Mouse (Mus musculus) brain, embryonic 14.5 days (tissue): Measurements from ENCODE around the gene Zbtb37.

Experiments
- CTCF ChIP-seq: fragments of 200-500 bp; IDR thresholded peaks from 2 replicates; pipeline ENCODE4 v1.5.1; 2012; ENCODE audit warnings: inconsistent platforms, mild to moderate bottlenecking, moderate library complexity, borderline replicate concordance; ENCODE audit not compliant: insufficient read depth, insufficient read length; ENCODE audit errors: extremely low read depth
- POLR2A ChIP-seq: fragments of 200-500 bp; IDR thresholded peaks from 2 replicates; pipeline ENCODE4 v1.6.1; 2012; ENCODE audit warnings: mild to moderate bottlenecking, inconsistent platforms, borderline replicate concordance; ENCODE audit not compliant: poor library complexity, insufficient read depth, insufficient read length, severe bottlenecking; ENCODE audit errors: extremely low read depth

DNA sequence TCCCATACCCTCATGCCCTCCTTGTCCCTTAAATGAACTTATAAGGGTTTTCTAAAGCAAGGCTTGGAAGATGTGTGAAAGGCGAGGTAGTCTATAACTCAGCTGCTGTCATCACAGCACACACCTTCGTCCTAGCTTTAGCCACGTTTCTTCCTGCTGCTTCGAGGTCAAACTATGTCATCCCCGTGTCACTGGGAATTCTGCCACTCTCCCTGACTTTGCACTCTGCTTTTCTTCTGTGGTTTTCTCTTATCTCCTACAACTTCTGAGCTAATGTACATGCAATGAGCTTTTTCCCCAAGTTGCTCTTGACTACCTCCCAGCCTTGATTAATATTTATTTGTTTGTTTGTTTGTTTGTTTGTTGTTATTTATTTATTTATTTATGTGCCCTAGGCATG is 54.6 kb downstream of the Zbtb37 start:
- TF ChIP-seq CTCF (no peak), POLR2A (no peak)
